Mouse (Mus musculus) right cerebral cortex, adult 2 months (tissue): Measurements from ENCODE around the gene Plod2.

Experiments
- DNase-seq, 2 experiments: peaks; one replicate each; pipeline ENCODE4 v3.0.0; 2021 to 2022; ENCODE audit warnings: low spot score in 2 of 2

Plod2 gene

GRCm38 (mm10) chr9:92555006-92555958 lies 13.3 kb downstream of the Plod2 start:
- no peak for DNase-seq

GRCm38 (mm10) chr9:92559750-92560149 lies 17.7 kb downstream of the Plod2 start:
- no peak for DNase-seq

GRCm38 (mm10) chr9:92560840-92561547 lies 19.0 kb downstream of the Plod2 start:
- no peak for DNase-seq

GRCm38 (mm10) chr9:92562416-92562815 lies 20.4 kb downstream of the Plod2 start:
- DNase-seq: no peak

GRCm38 (mm10) chr9:92563306-92563705 lies 21.3 kb downstream of the Plod2 start:
- DNase-seq: no peak

GRCm38 (mm10) chr9:92564391-92564790 lies 22.4 kb downstream of the Plod2 start:
- no peak for DNase-seq

- no peak for DNase-seq
These were observed 24.2 kb downstream of the Plod2 start for GRCm38 (mm10) chr9:92566234-92566633.

GRCm38 (mm10) chr9:92567474-92567873 lies 25.5 kb downstream of the Plod2 start:
- DNase-seq: no peak

- DNase-seq: no peak
These were observed 26.8 kb downstream of the Plod2 start for GRCm38 (mm10) chr9:92568798-92569197.

GRCm38 (mm10) chr9:92572376-92573108 lies 30.5 kb downstream of the Plod2 start:
- no peak for DNase-seq

- no peak for DNase-seq
These were observed 41.9 kb downstream of the Plod2 start for GRCm38 (mm10) chr9:92583876-92584275.

- DNase-seq: no peak
These were observed 44.0 kb downstream of the Plod2 start for GRCm38 (mm10) chr9:92586025-92586424.

GRCm38 (mm10) chr9:92587391-92587790 lies 45.4 kb downstream of the Plod2 start:
- no peak for DNase-seq

- DNase-seq: no peak
These were observed 46.2 kb downstream of the Plod2 start for GRCm38 (mm10) chr9:92588226-92588625.

GRCm38 (mm10) chr9:92589021-92589420 lies 47.0 kb downstream of the Plod2 start:
- DNase-seq: no peak

- no peak for DNase-seq
These were observed 49.5 kb downstream of the Plod2 start for GRCm38 (mm10) chr9:92591482-92591881.

GRCm38 (mm10) chr9:92592757-92593156 lies 50.7 kb downstream of the Plod2 start:
- no peak for DNase-seq

- DNase-seq: no peak
These were observed 52.5 kb downstream of the Plod2 start for GRCm38 (mm10) chr9:92594491-92594890.

- DNase-seq: no peak
These were observed 53.3 kb downstream of the Plod2 start for GRCm38 (mm10) chr9:92595296-92595695.

- no peak for DNase-seq
These were observed 55.0 kb downstream of the Plod2 start for GRCm38 (mm10) chr9:92596916-92597547.

- no peak for DNase-seq
These were observed 55.8 kb downstream of the Plod2 start for GRCm38 (mm10) chr9:92597776-92598175.
